Mouse (Mus musculus) heart, postnatal 0 days (tissue): ENCODE measurements around the gene Hgfac. TPM values are rescaled to one million over a fixed set of nuclear protein-coding genes. Genes with fewer than 3 reads are reported as not detected.

Experiments
- ATAC-seq: fragments of 200-750 bp; cut with Nextera tagmentation; 2 replicates; pipeline ENCODE4 v1.8.0; 2017; ENCODE audit warnings: low read depth, moderate number of reproducible peaks, moderate library complexity; ENCODE audit not compliant: insufficient read depth
- DNase-seq: peaks from one replicate; pipeline ENCODE4 v3.0.0-alpha.2; 2016; ENCODE audit warnings: low spot score
- H3K27ac ChIP-seq: fragments of 300-500 bp; sonication (generic); 2 replicates; pipeline ENCODE4 v1.5.1; 2014; ENCODE audit warnings: low read depth, mild to moderate bottlenecking
- H3K27me3 ChIP-seq: fragments of 300-500 bp; sonication (generic); 2 replicates; pipeline ENCODE4 v1.6.1; 2014; ENCODE audit warnings: low read length, mixed read lengths; ENCODE audit not compliant: control insufficient read depth, insufficient read depth
- H3K36me3 ChIP-seq: fragments of 300-500 bp; sonication (generic); replicated peaks from 2 replicates; pipeline ENCODE4 v1.6.1; 2014; ENCODE audit warnings: low read length, mixed read lengths; ENCODE audit not compliant: control insufficient read depth, insufficient read depth
- H3K4me1 ChIP-seq: fragments of 300-500 bp; sonication (generic); 2 replicates; pipeline ENCODE4 v1.6.1; 2014; ENCODE audit warnings: antibody characterized with exemption; ENCODE audit not compliant: control insufficient read depth, insufficient read depth
- H3K4me2 ChIP-seq: fragments of 300-500 bp; sonication (generic); 2 replicates; pipeline ENCODE4 v1.6.1; 2014; ENCODE audit warnings: low read depth, mild to moderate bottlenecking, low read length, moderate library complexity
- H3K4me3 ChIP-seq: fragments of 300-500 bp; sonication (generic); 2 replicates; pipeline ENCODE4 v1.5.1; 2014; ENCODE audit warnings: low read depth, low read length
- H3K9ac ChIP-seq: fragments of 300-500 bp; sonication (generic); replicated peaks from 2 replicates; pipeline ENCODE4 v1.6.1; 2014; ENCODE audit warnings: low read depth, low read length, mixed read lengths
- H3K9me3 ChIP-seq: fragments of 300-500 bp; sonication (generic); replicated peaks from 2 replicates; pipeline ENCODE4 v1.6.1; 2016; ENCODE audit warnings: low read length; ENCODE audit not compliant: control insufficient read depth
- CTCF ChIP-seq: IDR thresholded peaks from 2 replicates; pipeline ENCODE4 v1.5.1; 2016; ENCODE audit warnings: antibody characterized with exemption, control low read depth, low read depth
- EP300 ChIP-seq: IDR thresholded peaks from 2 replicates; pipeline ENCODE4 v1.6.1; 2016; ENCODE audit warnings: antibody characterized with exemption, low read depth
- WGBS: fragments of 180-500 bp; shearing (Covaris S2); extraction: QIAGEN DNeasy Blood & Tissue Kit; methylation state at CpG from one replicate; pipeline ENCODE4 v1.1.7; 2014; 5-methylcytosine and 5-hydroxymethylcytosine counted together
- microRNA-seq: library from miRNA; unstranded; fragments of <30 nt; microRNA quantifications from one replicate; pipeline ENCODE4, GENCODE M21; 2016
- polyA plus RNA-seq: library from polyadenylated mRNA; unstranded; fragments of >200 nt; fragmentation: Nextera tagmentation; extraction: Ambion mirVana; gene quantifications from 2 replicates; pipeline ENCODE4 v1.2.1, GENCODE M21; 2015
- total RNA-seq: library from RNA; depleted of rRNA; stranded (reverse); fragments of >200 nt; gene quantifications from 2 replicates; pipeline ENCODE4 v1.2.3, GENCODE M21; 2014; ENCODE audit warnings: low replicate concordance; rRNA removed

The Hgfac gene
- total and polyA plus RNA-seq, 2 experiments from 2014 or later, result 0.36 TPM; not detected in 1

- DNase-seq (no peak), ATAC-seq (no peak)
- Histone ChIP-seq H3K4me1 (no peaks in the 10 kb centered on the region), H3K9me3 (no peaks in the 10 kb centered on the region), H3K9ac (no peak overlapping the region), H3K27ac (no peak overlapping the region), H3K27me3 (no peaks in the 10 kb centered on the region), H3K36me3 (peaks cover 47% of the 10 kb centered on the region), H3K4me2 (no peak overlapping the region), H3K4me3 (no peak overlapping the region)
- WGBS, result 65% methylated on average over 18 of the region's 18 CpGs
- TF ChIP-seq EP300, result no peak
- TF ChIP-seq CTCF, result no peak
Measured at GRCm38 (mm10) chr5:35079101-35079500, 37.8 kb downstream of the Hgfac start.

GRCm38 (mm10) chr5:35084913-35085312, 43.6 kb downstream of the Hgfac start:
- Histone ChIP-seq H3K4me2 (no peak overlapping the region), H3K4me1 (no peaks in the 10 kb centered on the region), H3K27me3 (no peaks in the 10 kb centered on the region), H3K4me3 (no peak overlapping the region), H3K27ac (no peak overlapping the region), H3K9ac (no peak overlapping the region), H3K36me3 (no peaks in the 10 kb centered on the region), H3K9me3 (no peaks in the 10 kb centered on the region)
- 76% methylated on average over 3 of the region's 3 CpGs for WGBS
- DNase-seq (no peak), ATAC-seq (no peak)
- TF ChIP-seq CTCF, result no peak
- no peak for TF ChIP-seq EP300

- no peak overlapping the region for H3K4me3 ChIP-seq
- no peak overlapping the region for H3K4me2 ChIP-seq
- DNase-seq (peak; percentile 51), ATAC-seq (no peak)
- H3K4me1 ChIP-seq, result no peaks in the 10 kb centered on the region
- peaks cover 32% of the 10 kb centered on the region for H3K36me3 ChIP-seq
- no peaks in the 10 kb centered on the region for H3K27me3 ChIP-seq
- TF ChIP-seq EP300, result no peak
- TF ChIP-seq CTCF, result peak; percentile 77
- H3K27ac ChIP-seq, result no peak overlapping the region
- H3K9ac ChIP-seq, result no peak overlapping the region
- 69% methylated on average over 9 of the region's 9 CpGs for WGBS
- no peaks in the 10 kb centered on the region for H3K9me3 ChIP-seq
Measured at GRCm38 (mm10) chr5:35088785-35089613, 47.7 kb downstream of the Hgfac start.

GRCm38 (mm10) chr5:35089614-35089963, 48.3 kb downstream of the Hgfac start:
- Histone ChIP-seq H3K4me2 (no peak overlapping the region), H3K4me1 (no peaks in the 10 kb centered on the region), H3K27ac (no peak overlapping the region), H3K4me3 (no peak overlapping the region), H3K9ac (no peak overlapping the region), H3K27me3 (no peaks in the 10 kb centered on the region), H3K36me3 (peaks cover 36% of the 10 kb centered on the region), H3K9me3 (no peaks in the 10 kb centered on the region)
- ATAC-seq (no peak), DNase-seq (no peak)
- WGBS, result 67% methylated on average over 5 of the region's 5 CpGs
- no peak for TF ChIP-seq CTCF
- TF ChIP-seq EP300, result no peak

- no peak overlapping the region for H3K9ac ChIP-seq
- WGBS, result 85% methylated on average over 3 of the region's 3 CpGs
- no peak overlapping the region for H3K4me2 ChIP-seq
- no peak overlapping the region for H3K4me3 ChIP-seq
- H3K36me3 ChIP-seq, result peaks cover 56% of the 10 kb centered on the region
- H3K27me3 ChIP-seq, result no peaks in the 10 kb centered on the region
- no peaks in the 10 kb centered on the region for H3K4me1 ChIP-seq
- TF ChIP-seq CTCF, result no peak
- no peak for TF ChIP-seq EP300
- no peak for ATAC-seq
- no peak for DNase-seq
- no peak overlapping the region for H3K27ac ChIP-seq
- H3K9me3 ChIP-seq, result no peaks in the 10 kb centered on the region
Measured at GRCm38 (mm10) chr5:35091636-35092035, 50.3 kb downstream of the Hgfac start.

Small RNA genes within 50 kb of the gene (microRNA-seq; reads per million reads assigned to microRNA genes)
- gene Mir3097, result 2.3 reads per million, percentile 7 among the genes with 10 or more reads in this experiment

Other genes starting within 250 kb of the Hgfac start
- gene Msantd1, start 133.5 kb upstream of the Hgfac start, total RNA-seq, result not detected in 2 replicates
- 0.23 and 0.26 TPM in 2 replicates for gene Msantd1, start 133.5 kb upstream of the Hgfac start, polyA plus RNA-seq
- 51.1 and 77.3 TPM in 2 replicates for gene Rgs12, start 92.1 kb upstream of the Hgfac start, total RNA-seq
- 27.7 and 29.2 TPM in 2 replicates for gene Rgs12, start 92.1 kb upstream of the Hgfac start, polyA plus RNA-seq
- gene Dok7, start 15.3 kb downstream of the Hgfac start, total RNA-seq, result 27.7 and 37.7 TPM in 2 replicates
- gene Dok7, start 15.3 kb downstream of the Hgfac start, polyA plus RNA-seq, result 14.1 and 15.0 TPM in 2 replicates
- gene Lrpap1, start 64.3 kb downstream of the Hgfac start, total RNA-seq, result 35.9 and 43.7 TPM in 2 replicates
- gene Lrpap1, start 64.3 kb downstream of the Hgfac start, polyA plus RNA-seq, result 85.8 TPM in 2 replicates
- gene Adra2c, start 236.8 kb downstream of the Hgfac start, total RNA-seq, result 0.76 TPM in 1 of 2 replicates, not detected in the other
- gene Adra2c, start 236.8 kb downstream of the Hgfac start, polyA plus RNA-seq, result not detected in 2 replicates